Mouse (Mus musculus) ES-CJ7 (cell line): ENCODE measurements around the gene Fhl3.

Experiments
- DNase-seq: peaks from one replicate; pipeline ENCODE4 v3.0.0; 2011; ENCODE audit warnings: low read depth, low spot score

Gene Fhl3

GRCm38 (mm10) chr4:124755526-124755925, 55.0 kb downstream of the Fhl3 start:
- no peak for DNase-seq
